Mouse (Mus musculus): ENCODE measurements at regions not wholly inside any gene's neighbourhood (a gene's known extent, or its start where the extent isn't known, plus 50 kb on each side); places are given as distances from the start of the nearest gene placed in this dataset.

DNA sequence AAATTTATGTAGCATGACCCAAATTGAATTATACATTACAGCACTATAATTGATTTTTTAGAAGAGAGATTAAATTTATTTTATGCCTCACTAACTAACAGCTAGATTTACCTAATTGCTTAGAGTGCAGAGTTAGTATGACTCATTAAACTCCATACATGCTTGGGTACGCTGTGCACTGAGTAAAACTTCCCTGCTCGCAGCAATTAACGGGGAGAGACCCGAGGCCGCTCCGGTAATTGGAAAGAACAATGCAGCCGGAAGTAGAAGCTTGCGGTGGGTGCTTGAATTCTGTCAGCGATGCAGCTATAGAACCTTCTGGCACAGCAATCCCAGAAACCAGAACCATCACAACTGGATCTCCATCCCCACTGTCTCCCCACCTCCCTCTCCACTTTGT is 261.8 kb downstream of the Tle3 start:
- no peaks in the 10 kb centered on the region for H3K36me3 ChIP-seq (ENCODE audit: control insufficient read depth, insufficient read depth, low read length)
- no peak for ATAC-seq (ENCODE audit: low read depth)
- H3K27me3 ChIP-seq (ENCODE audit: control insufficient read depth, insufficient read depth, low read depth, low read length), result no peaks in the 10 kb centered on the region
- no peak overlapping the region for H3K4me3 ChIP-seq (ENCODE audit: low read length)
- H3K4me2 ChIP-seq (ENCODE audit: low read depth, low read length), result no peak overlapping the region
- no peak overlapping the region for H3K9ac ChIP-seq (ENCODE audit: low read length)
- H3K4me1 ChIP-seq (replicated peaks; ENCODE audit: control insufficient read depth, insufficient read depth, low read length), result no peaks in the 10 kb centered on the region
- 85% methylated on average over 9 of the region's 9 CpGs for WGBS
- H3K27ac ChIP-seq (ENCODE audit: low read length), result no peak overlapping the region
- no peaks in the 10 kb centered on the region for H3K9me3 ChIP-seq (ENCODE audit: control insufficient read depth, low read length)

DNA sequence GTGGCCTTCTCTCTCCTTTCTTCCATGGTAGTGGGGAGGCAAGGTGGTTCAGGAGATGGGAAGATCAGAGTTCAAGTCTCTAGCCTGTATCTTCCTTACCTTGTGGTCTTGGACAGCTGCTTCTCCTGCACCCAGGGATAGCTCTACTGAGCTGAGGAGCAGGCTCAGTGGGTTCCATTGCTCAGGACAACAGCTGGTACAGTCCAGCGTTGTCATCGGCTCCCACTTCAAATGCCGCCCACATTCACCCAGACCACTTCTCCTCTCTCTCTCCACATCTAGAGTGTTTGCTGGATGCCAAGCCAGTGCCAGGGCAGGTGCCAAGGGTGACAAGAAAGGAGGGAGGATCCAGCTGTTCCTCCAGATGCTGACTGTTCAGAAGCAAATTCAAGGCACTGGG is 260.4 kb downstream of the Tle3 start:
- WGBS, result 66% methylated on average over 3 of the region's 3 CpGs
- Histone ChIP-seq H3K27ac (ENCODE audit: low read length) (no peak overlapping the region), H3K36me3 (ENCODE audit: control insufficient read depth, insufficient read depth, low read length) (no peaks in the 10 kb centered on the region), H3K9ac (ENCODE audit: low read length) (no peak overlapping the region), H3K9me3 (ENCODE audit: control insufficient read depth, low read length) (no peaks in the 10 kb centered on the region), H3K27me3 (ENCODE audit: control insufficient read depth, insufficient read depth, low read depth, low read length) (no peaks in the 10 kb centered on the region), H3K4me3 (ENCODE audit: low read length) (no peak overlapping the region), H3K4me1 (replicated peaks; ENCODE audit: control insufficient read depth, insufficient read depth, low read length) (no peaks in the 10 kb centered on the region), H3K4me2 (ENCODE audit: low read depth, low read length) (no peak overlapping the region)
- ATAC-seq (ENCODE audit: low read depth), result no peak

- Histone ChIP-seq H3K4me3 (ENCODE audit: low read length) (no peak overlapping the region), H3K27ac (ENCODE audit: low read length) (no peak overlapping the region), H3K9ac (ENCODE audit: low read length) (no peak overlapping the region), H3K4me2 (ENCODE audit: low read depth, low read length) (no peak overlapping the region), H3K36me3 (ENCODE audit: control insufficient read depth, insufficient read depth, low read length) (no peaks in the 10 kb centered on the region), H3K27me3 (ENCODE audit: control insufficient read depth, insufficient read depth, low read depth, low read length) (no peaks in the 10 kb centered on the region), H3K4me1 (replicated peaks; ENCODE audit: control insufficient read depth, insufficient read depth, low read length) (no peaks in the 10 kb centered on the region), H3K9me3 (ENCODE audit: control insufficient read depth, low read length) (no peaks in the 10 kb centered on the region)
- 76% methylated on average over 7 of the region's 7 CpGs for WGBS
- ATAC-seq (ENCODE audit: low read depth), result no peak
These were observed 258.9 kb downstream of the Tle3 start for GRCm38 (mm10) chr9:61631097-61631496.

GRCm38 (mm10) chr9:61627801-61628574 is 255.8 kb downstream of the Tle3 start:
- Histone ChIP-seq H3K27ac (ENCODE audit: low read length) (no peak overlapping the region), H3K27me3 (ENCODE audit: control insufficient read depth, insufficient read depth, low read depth, low read length) (no peaks in the 10 kb centered on the region), H3K4me1 (replicated peaks; ENCODE audit: control insufficient read depth, insufficient read depth, low read length) (no peaks in the 10 kb centered on the region), H3K36me3 (ENCODE audit: control insufficient read depth, insufficient read depth, low read length) (no peaks in the 10 kb centered on the region), H3K4me2 (ENCODE audit: low read depth, low read length) (no peak overlapping the region), H3K9me3 (ENCODE audit: control insufficient read depth, low read length) (no peaks in the 10 kb centered on the region), H3K9ac (ENCODE audit: low read length) (no peak overlapping the region), H3K4me3 (ENCODE audit: low read length) (no peak overlapping the region)
- no peak for ATAC-seq (ENCODE audit: low read depth)
- WGBS, result 73% methylated on average over 6 of the region's 6 CpGs

DNA sequence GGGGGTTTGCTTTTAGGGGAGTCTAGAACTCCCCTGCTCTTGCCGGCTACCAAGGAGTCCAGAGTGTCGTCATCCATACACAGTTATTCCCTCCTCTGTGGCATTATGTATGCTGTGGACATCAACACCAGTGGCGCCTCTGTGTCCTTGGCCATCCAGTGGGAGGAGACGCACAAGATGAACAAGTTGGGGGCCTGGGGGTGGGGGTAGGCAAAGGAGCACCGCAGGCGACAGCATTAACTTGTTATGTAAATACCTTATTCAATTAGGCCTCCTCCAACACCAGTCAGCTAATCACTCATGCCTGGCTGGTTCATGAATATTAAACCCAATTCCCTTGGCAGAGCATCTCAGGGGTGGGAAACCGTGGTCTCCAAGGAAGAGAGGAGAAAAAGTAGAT is 250.8 kb downstream of the Tle3 start:
- Histone ChIP-seq H3K9me3 (ENCODE audit: control insufficient read depth, low read length) (no peaks in the 10 kb centered on the region), H3K36me3 (ENCODE audit: control insufficient read depth, insufficient read depth, low read length) (no peaks in the 10 kb centered on the region), H3K27me3 (ENCODE audit: control insufficient read depth, insufficient read depth, low read depth, low read length) (no peaks in the 10 kb centered on the region), H3K9ac (ENCODE audit: low read length) (no peak overlapping the region), H3K4me1 (replicated peaks; ENCODE audit: control insufficient read depth, insufficient read depth, low read length) (no peaks in the 10 kb centered on the region), H3K4me3 (ENCODE audit: low read length) (no peak overlapping the region), H3K4me2 (ENCODE audit: low read depth, low read length) (no peak overlapping the region), H3K27ac (ENCODE audit: low read length) (no peak overlapping the region)
- no peak for ATAC-seq (ENCODE audit: low read depth)
- WGBS, result 53% methylated on average over 7 of the region's 7 CpGs

GRCm38 (mm10) chr9:61621939-61622338 is 249.8 kb downstream of the Tle3 start:
- ATAC-seq (ENCODE audit: low read depth), result no peak
- no peak overlapping the region for H3K4me2 ChIP-seq (ENCODE audit: low read depth, low read length)
- 78% methylated on average over 5 of the region's 5 CpGs for WGBS
- H3K4me3 ChIP-seq (ENCODE audit: low read length), result no peak overlapping the region
- H3K4me1 ChIP-seq (replicated peaks; ENCODE audit: control insufficient read depth, insufficient read depth, low read length), result no peaks in the 10 kb centered on the region
- no peak overlapping the region for H3K27ac ChIP-seq (ENCODE audit: low read length)
- H3K27me3 ChIP-seq (ENCODE audit: control insufficient read depth, insufficient read depth, low read depth, low read length), result no peaks in the 10 kb centered on the region
- no peaks in the 10 kb centered on the region for H3K9me3 ChIP-seq (ENCODE audit: control insufficient read depth, low read length)
- H3K9ac ChIP-seq (ENCODE audit: low read length), result no peak overlapping the region
- no peaks in the 10 kb centered on the region for H3K36me3 ChIP-seq (ENCODE audit: control insufficient read depth, insufficient read depth, low read length)

DNA sequence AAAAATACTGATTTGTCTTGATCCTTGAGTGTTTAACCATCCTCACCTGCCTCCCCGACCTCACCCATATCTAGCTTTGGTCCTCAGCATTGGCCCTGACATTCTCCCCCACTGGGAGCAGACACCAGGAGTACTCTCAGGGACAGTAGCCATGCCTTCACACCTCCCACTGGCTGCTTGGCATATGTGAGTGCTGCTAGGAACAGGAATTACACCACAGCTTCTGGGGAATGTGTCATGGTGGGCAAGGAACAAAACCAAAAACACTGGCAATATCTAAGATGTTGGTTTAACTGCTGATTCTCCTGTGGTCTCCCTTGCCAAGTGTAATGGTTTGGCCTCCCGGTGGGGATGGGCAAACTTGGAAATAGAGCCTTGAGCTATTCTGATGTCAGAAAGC is 248.6 kb downstream of the Tle3 start:
- Histone ChIP-seq H3K27me3 (ENCODE audit: control insufficient read depth, insufficient read depth, low read depth, low read length) (no peaks in the 10 kb centered on the region), H3K9ac (ENCODE audit: low read length) (no peak overlapping the region), H3K36me3 (ENCODE audit: control insufficient read depth, insufficient read depth, low read length) (no peaks in the 10 kb centered on the region), H3K4me2 (ENCODE audit: low read depth, low read length) (no peak overlapping the region), H3K4me1 (replicated peaks; ENCODE audit: control insufficient read depth, insufficient read depth, low read length) (no peaks in the 10 kb centered on the region), H3K9me3 (ENCODE audit: control insufficient read depth, low read length) (no peaks in the 10 kb centered on the region), H3K27ac (ENCODE audit: low read length) (no peak overlapping the region), H3K4me3 (ENCODE audit: low read length) (no peak overlapping the region)
- WGBS, result 50% methylated on average over 2 of the region's 2 CpGs
- ATAC-seq (ENCODE audit: low read depth), result no peak

DNA sequence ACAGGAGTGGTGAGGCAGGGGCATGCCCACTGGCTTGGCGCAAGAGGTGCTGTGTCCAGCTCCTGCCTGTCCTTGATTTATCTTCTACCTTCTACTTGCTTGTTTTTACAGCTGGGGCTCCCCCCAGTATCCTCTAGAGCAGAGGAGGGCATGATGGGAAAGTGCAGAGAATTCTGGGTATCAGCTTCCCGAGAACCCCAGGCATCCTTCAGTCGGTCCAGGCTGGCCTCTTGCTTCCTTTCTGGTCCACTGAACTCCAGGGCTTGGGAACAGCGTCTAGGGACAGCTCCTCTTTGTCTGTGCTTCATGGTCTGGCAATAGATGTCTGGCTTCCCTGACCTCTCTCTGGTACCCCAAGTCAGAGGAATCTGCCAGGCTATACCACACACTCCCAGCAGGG is 247.9 kb downstream of the Tle3 start:
- 48% methylated on average over 4 of the region's 4 CpGs for WGBS
- Histone ChIP-seq H3K27ac (ENCODE audit: low read length) (no peak overlapping the region), H3K4me2 (ENCODE audit: low read depth, low read length) (no peak overlapping the region), H3K36me3 (ENCODE audit: control insufficient read depth, insufficient read depth, low read length) (no peaks in the 10 kb centered on the region), H3K27me3 (ENCODE audit: control insufficient read depth, insufficient read depth, low read depth, low read length) (no peaks in the 10 kb centered on the region), H3K4me3 (ENCODE audit: low read length) (no peak overlapping the region), H3K4me1 (replicated peaks; ENCODE audit: control insufficient read depth, insufficient read depth, low read length) (no peaks in the 10 kb centered on the region), H3K9me3 (ENCODE audit: control insufficient read depth, low read length) (no peaks in the 10 kb centered on the region), H3K9ac (ENCODE audit: low read length) (no peak overlapping the region)
- no peak for ATAC-seq (ENCODE audit: low read depth)

DNA sequence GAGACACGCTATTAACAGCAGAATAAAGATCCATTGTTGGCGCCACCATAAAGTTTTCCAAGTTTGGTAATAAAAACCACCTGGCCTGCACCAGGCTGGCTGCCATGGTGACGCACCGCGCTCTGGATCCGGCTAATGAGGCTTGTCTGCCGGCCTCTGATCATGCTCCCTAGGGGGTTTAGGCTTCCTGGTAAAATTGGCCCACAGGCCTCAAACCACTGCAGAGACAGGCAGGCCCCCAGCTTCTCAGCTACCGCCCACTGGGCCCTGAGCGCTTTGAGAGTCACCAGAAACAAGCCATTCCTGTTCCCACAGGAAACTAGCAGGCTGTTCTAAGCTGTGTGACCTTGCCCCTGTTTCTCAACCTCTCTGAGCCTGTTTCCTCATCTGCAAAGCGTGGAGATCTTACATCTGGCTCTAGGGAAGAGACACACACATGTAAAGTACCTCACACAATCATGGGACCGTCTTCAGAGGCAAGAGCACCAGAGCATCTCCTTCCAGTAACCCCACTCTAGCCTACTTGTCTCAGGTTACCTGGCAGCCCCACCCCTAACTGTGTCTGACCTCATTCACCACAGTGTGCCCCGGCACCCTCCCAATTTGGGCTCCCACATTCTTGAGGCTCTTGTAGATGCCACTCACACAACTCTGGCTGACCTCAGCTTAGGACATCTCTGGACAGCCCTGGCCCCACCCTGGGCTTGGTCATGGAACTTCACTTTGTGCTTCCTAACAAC is 246.5 kb downstream of the Tle3 start:
- Histone ChIP-seq H3K4me3 (ENCODE audit: low read length) (no peak overlapping the region), H3K9ac (ENCODE audit: low read length) (no peak overlapping the region), H3K9me3 (ENCODE audit: control insufficient read depth, low read length) (no peaks in the 10 kb centered on the region), H3K27ac (ENCODE audit: low read length) (no peak overlapping the region), H3K4me1 (replicated peaks; ENCODE audit: control insufficient read depth, insufficient read depth, low read length) (no peaks in the 10 kb centered on the region), H3K36me3 (ENCODE audit: control insufficient read depth, insufficient read depth, low read length) (no peaks in the 10 kb centered on the region), H3K4me2 (ENCODE audit: low read depth, low read length) (no peak overlapping the region), H3K27me3 (ENCODE audit: control insufficient read depth, insufficient read depth, low read depth, low read length) (no peaks in the 10 kb centered on the region)
- no peak for ATAC-seq (ENCODE audit: low read depth)
- 47% methylated on average over 12 of the region's 12 CpGs for WGBS

Data from lung, embryonic 16.5 days (tissue).